Mouse (Mus musculus) heart, postnatal 0 days (tissue): Measurements from ENCODE around the gene Tmcc2.

Experiments used
- CTCF ChIP-seq: IDR thresholded peaks from 2 replicates; pipeline ENCODE4 v1.5.1; 2016; ENCODE audit warnings: antibody characterized with exemption, control low read depth, low read depth
- EP300 ChIP-seq: IDR thresholded peaks from 2 replicates; pipeline ENCODE4 v1.6.1; 2016; ENCODE audit warnings: antibody characterized with exemption, low read depth

- TF ChIP-seq CTCF = no peak
- TF ChIP-seq EP300 = no peak
These were observed 1.8 kb upstream of the Tmcc2 start for GRCm38 (mm10) chr1:132392872-132393271.
